Mouse (Mus musculus) thymus, adult 2 months (tissue): ENCODE measurements around the gene Pdlim5.

ENCODE experiments used
- CTCF ChIP-seq: fragments of 200-500 bp; IDR thresholded peaks from 2 replicates; pipeline ENCODE4 v1.5.1; 2012; ENCODE audit warnings: mild to moderate bottlenecking, control low read depth, low read length, moderate library complexity, borderline replicate concordance; ENCODE audit not compliant: control insufficient read depth, poor library complexity, insufficient read depth; ENCODE audit errors: extremely low read depth
- POLR2A ChIP-seq: fragments of 200-500 bp; IDR thresholded peaks from 2 replicates; pipeline ENCODE4 v1.6.1; 2012; ENCODE audit warnings: mild to moderate bottlenecking, low read length, control low read depth, moderate library complexity; ENCODE audit not compliant: control insufficient read depth, poor library complexity, insufficient read depth; ENCODE audit errors: extremely low read depth

- TF ChIP-seq POLR2A (no peak), CTCF (no peak)
These were observed 46.7 kb upstream of the Pdlim5 start for GRCm38 (mm10) chr3:142442161-142442560.
